Mouse (Mus musculus) embryonic fibroblast, embryonic 13.5 days (primary cell): ENCODE results near the gene Spag17. TPM values are rescaled to one million over a fixed set of nuclear protein-coding genes. Genes with fewer than 3 reads are reported as not detected.

Source experiments
- H3K27ac ChIP-seq: 2 replicates; pipeline ENCODE4 v1.5.1; 2012; ENCODE audit warnings: low read length, control low read depth, inconsistent platforms; ENCODE audit not compliant: insufficient read depth
- H3K4me1 ChIP-seq: 2 replicates; pipeline ENCODE4 v1.6.1; 2011; ENCODE audit warnings: low read length; ENCODE audit not compliant: control insufficient read depth, insufficient read depth
- H3K4me3 ChIP-seq: 2 replicates; pipeline ENCODE4 v1.5.1; 2011; ENCODE audit warnings: mild to moderate bottlenecking, control low read depth, low read length; ENCODE audit not compliant: insufficient read depth
- CTCF ChIP-seq: IDR thresholded peaks from 2 replicates; pipeline ENCODE4 v1.5.1; 2011; ENCODE audit warnings: mild to moderate bottlenecking, control low read depth, low read length, moderate library complexity, borderline replicate concordance; ENCODE audit not compliant: insufficient read depth
- POLR2A ChIP-seq: IDR thresholded peaks from 2 replicates; pipeline ENCODE4 v1.6.1; 2011; ENCODE audit warnings: low read depth, mild to moderate bottlenecking, control low read depth, low read length, moderate library complexity
- polyA plus RNA-seq: library from polyadenylated mRNA; stranded (reverse); fragments of >200 nt; gene quantifications from 2 replicates; pipeline ENCODE4 v1.2.4, GENCODE M21; 2011; ENCODE audit warnings: low read depth; ENCODE audit not compliant: missing spikeins, insufficient read length

Spag17 gene
- not detected in 2 replicates for polyA plus RNA-seq

GRCm38 (mm10) chr3:99885187-99885811, at the start of gene Spag17:
Gene Spag17 (plus strand): TSS chr3:99885406.
- Histone ChIP-seq H3K4me3 (no peak within 1 kb of the TSS), H3K4me1 (no peaks in the 10 kb centered on the region), H3K27ac (no peak within 1 kb of the TSS)
- TF ChIP-seq POLR2A (no peak), CTCF (no peak)

- Histone ChIP-seq H3K27ac (no peak overlapping the region), H3K4me1 (no peaks in the 10 kb centered on the region), H3K4me3 (no peak overlapping the region)
- TF ChIP-seq CTCF = no peak
- TF ChIP-seq POLR2A = no peak
Observed at GRCm38 (mm10) chr3:99842333-99842732, 42.9 kb upstream of the Spag17 start.

- TF ChIP-seq CTCF (no peak), POLR2A (no peak)
- H3K4me3 ChIP-seq = no peak overlapping the region
- no peak overlapping the region for H3K27ac ChIP-seq
- H3K4me1 ChIP-seq = no peaks in the 10 kb centered on the region
Observed at GRCm38 (mm10) chr3:99842808-99843207, 42.4 kb upstream of the Spag17 start.

- Histone ChIP-seq H3K4me1 (no peaks in the 10 kb centered on the region), H3K27ac (no peak overlapping the region), H3K4me3 (no peak overlapping the region)
- TF ChIP-seq POLR2A (no peak), CTCF (no peak)
Observed at GRCm38 (mm10) chr3:99843233-99843632, 42.0 kb upstream of the Spag17 start.

- TF ChIP-seq CTCF (no peak), POLR2A (no peak)
- Histone ChIP-seq H3K27ac (no peak overlapping the region), H3K4me3 (no peak overlapping the region), H3K4me1 (no peaks in the 10 kb centered on the region)
Observed at GRCm38 (mm10) chr3:99850926-99851325, 34.3 kb upstream of the Spag17 start.

GRCm38 (mm10) chr3:99854595-99854994, 30.6 kb upstream of the Spag17 start:
- no peak for TF ChIP-seq CTCF
- TF ChIP-seq POLR2A = no peak
- no peak overlapping the region for H3K4me3 ChIP-seq
- H3K4me1 ChIP-seq = no peaks in the 10 kb centered on the region
- H3K27ac ChIP-seq = no peak overlapping the region

DNA sequence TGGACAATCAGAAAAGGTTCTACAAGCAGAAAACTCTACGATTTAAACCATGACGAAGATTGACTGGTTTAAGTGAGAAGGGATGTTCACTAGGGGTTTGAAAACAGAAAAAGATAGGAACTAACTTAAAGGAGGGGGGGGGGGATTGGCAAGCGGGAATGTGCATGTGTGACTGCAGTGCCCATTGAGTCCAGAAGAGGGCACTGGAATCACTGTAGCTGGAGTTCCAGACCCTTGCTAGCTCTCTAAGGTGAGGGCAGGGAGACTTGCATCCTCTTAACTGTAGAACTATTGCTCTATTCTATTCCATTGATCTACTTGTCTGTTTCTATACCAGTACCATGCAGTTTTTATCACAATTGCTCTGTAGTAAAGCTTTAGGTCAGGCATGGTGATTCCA, 26.3 kb upstream of the Spag17 start:
- no peak overlapping the region for H3K4me3 ChIP-seq
- no peak overlapping the region for H3K27ac ChIP-seq
- TF ChIP-seq POLR2A (no peak), CTCF (no peak)
- H3K4me1 ChIP-seq = no peaks in the 10 kb centered on the region

DNA sequence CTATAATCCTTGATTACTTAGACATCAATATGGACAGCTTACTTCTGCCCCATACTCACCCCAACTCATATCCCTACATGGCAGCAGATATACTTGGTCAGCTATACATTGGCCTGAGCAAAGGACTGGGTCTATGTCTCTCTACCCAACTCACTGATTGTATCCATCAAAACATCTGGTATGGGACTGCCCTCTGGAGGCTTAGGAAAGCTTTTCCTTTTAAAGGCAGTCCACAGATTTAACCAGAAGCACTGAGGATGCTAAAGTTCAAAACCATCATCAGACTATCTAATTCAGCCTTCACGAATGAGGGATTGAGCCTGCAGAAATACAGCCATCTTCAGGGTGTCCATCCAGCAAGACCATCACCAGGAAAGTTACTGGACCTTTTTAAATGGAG, 20.5 kb upstream of the Spag17 start:
- H3K4me3 ChIP-seq = no peak overlapping the region
- no peak for TF ChIP-seq CTCF
- TF ChIP-seq POLR2A = no peak
- H3K4me1 ChIP-seq = no peaks in the 10 kb centered on the region
- no peak overlapping the region for H3K27ac ChIP-seq

DNA sequence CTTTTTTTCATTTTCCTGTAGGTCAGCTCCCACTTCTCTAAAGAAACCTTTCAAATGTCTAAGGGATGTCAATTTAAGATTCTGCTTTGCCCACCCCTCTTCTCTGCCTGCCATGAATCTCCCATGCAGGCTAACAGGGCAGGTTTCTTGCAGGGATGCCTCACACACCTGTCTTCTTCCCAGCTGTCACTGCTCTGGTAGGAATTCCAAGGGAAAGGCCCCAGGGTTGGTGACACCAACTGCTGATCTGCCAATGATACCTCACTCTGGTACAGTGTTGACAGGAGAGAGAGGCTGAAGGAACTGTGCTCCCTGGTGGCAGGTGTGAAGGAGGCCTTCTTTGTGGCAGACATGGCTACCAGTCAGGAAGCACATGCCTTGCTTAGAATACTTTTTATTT, 10.1 kb upstream of the Spag17 start:
- TF ChIP-seq POLR2A (no peak), CTCF (no peak)
- Histone ChIP-seq H3K27ac (no peak overlapping the region), H3K4me1 (no peaks in the 10 kb centered on the region), H3K4me3 (no peak overlapping the region)

GRCm38 (mm10) chr3:99881498-99881897, 3.7 kb upstream of the Spag17 start:
- no peak for TF ChIP-seq CTCF
- no peak for TF ChIP-seq POLR2A

More at GRCm38 (mm10) chr3:99881498-99881897, 3.7 kb upstream of the Spag17 start:
- H3K4me3 ChIP-seq = no peak overlapping the region
- no peaks in the 10 kb centered on the region for H3K4me1 ChIP-seq
- no peak overlapping the region for H3K27ac ChIP-seq
